Mouse (Mus musculus) mouse embryonic stem cell (cell line): ENCODE data around the gene Cdk6.

Experiments
- in situ Hi-C, 2 experiments: fragments of 300-500 bp; cut with MboI; formaldehyde crosslinking; loops; 1 replicate in 1 of 2; 3 replicates in 1 of 2; pipeline ENCODE4 v1.14.3; 2019 to 2020; ENCODE audit warnings: low sequenced_read_pairs in 2 of 2, low pct_unique_long_range_greater_than_20kb in 1 of 2, mixed read lengths in 1 of 2; ENCODE audit not compliant: unreplicated experiment in 1 of 2

Cdk6 gene

DNA sequence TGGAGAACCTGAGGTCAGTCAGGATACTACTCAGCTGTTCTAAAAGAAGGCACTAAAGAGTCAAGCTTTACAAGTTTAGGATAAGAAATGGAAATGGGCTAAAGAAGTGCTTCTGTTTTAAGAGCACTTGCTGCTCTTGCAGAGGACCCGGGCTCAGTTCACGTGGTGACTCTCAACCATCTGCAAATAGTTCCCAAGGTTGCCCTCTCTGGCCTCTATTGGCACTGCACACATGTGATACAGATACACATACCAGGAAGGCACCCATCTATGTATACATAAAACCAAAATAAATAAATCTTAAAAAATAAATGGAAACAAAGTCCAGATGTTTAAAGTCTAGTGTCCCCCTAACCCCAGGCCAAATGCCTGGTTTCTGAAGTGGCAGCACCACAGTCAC is 233.5 kb downstream of the Cdk6 start:
- in situ Hi-C loops, result no loop called here

DNA sequence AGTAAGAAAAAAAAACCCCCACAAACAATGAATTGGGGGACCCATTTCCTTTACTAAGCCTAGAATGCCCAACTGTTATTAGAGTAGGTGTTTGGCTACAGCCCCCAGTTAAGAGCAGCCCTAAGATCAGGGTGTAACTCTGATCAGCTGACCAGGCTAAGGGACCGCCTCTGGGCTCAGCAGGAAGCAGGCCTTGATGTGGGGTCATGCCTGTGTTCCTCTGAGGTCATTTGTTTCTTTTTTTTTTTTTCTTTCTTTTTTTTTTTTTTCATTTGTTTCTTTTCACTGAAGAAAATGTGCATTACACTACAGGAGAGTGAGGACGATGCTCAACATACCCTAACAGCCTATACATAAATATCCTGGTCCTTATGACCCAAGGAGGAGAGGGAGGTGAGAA is 236.7 kb downstream of the Cdk6 start:
- in situ Hi-C loops, result no loop called here

DNA sequence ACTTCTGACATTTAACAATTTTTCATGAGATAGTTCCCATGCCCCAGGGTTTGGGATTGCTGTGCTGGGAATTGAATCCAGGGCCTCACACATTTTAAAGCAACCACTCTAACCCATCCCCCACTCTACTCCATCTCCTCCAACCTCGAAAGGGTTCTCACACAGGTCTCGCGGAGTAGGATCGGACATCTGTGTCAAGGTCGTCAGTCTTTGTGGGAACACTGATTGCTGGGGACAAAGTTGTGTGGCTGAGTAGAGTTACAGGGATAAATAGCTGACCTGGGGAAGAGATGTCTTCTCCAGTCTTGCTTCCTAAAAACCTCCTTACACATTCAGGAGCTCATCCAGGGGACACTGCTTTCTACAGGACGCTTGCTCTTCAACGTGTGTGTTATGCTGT is 237.8 kb downstream of the Cdk6 start:
- in situ Hi-C loops, result no loop called here
